Mouse (Mus musculus): Measurements from ENCODE around the gene Fam214b. TPM values are rescaled to one million over a fixed set of nuclear protein-coding genes. Genes with fewer than 3 reads are reported as not detected.

The Fam214b gene
- 13.1 and 14.3 TPM in 2 replicates for polyA plus RNA-seq (2016; fragmentation: Nextera tagmentation; extraction: Ambion mirVana)

GRCm38 (mm10) chr4:43045659-43046302 lies at the start of gene Fam214b:
Gene Fam214b, minus strand, starts transcription at chr4:43046220.
- Histone ChIP-seq H3K9me3 (no peaks in the 10 kb centered on the region), H3K4me1 (peaks cover 42% of the 10 kb centered on the region), H3K27ac (replicated peaks) (peak within 1 kb of the TSS; percentile 86), H3K27me3 (replicated peaks; ENCODE audit: low read depth, poor library complexity, severe bottlenecking) (no peaks in the 10 kb centered on the region), H3K4me3 (peak within 1 kb of the TSS; percentile 68), H3K36me3 (replicated peaks) (no peaks in the 10 kb centered on the region)
- peak; percentile 99 for DNase-seq (ENCODE audit: low spot score)
- under 1% methylated on average over 33 of the region's 33 CpGs for WGBS

- no peaks in the 10 kb centered on the region for H3K36me3 ChIP-seq (replicated peaks)
- no peaks in the 10 kb centered on the region for H3K27me3 ChIP-seq (replicated peaks; ENCODE audit: low read depth, poor library complexity, severe bottlenecking)
- peaks cover 7% of the 10 kb centered on the region; the same call in 1 of the 2 replicates for H3K4me1 ChIP-seq
- no peak overlapping the region for H3K4me3 ChIP-seq
- H3K9me3 ChIP-seq = no peaks in the 10 kb centered on the region
- no peak for DNase-seq (ENCODE audit: low spot score)
- no peak overlapping the region for H3K27ac ChIP-seq (replicated peaks)
- 91% methylated on average over 4 of the region's 4 CpGs for WGBS
These were observed 45.2 kb upstream of the Fam214b start for GRCm38 (mm10) chr4:43091183-43091582.

- Histone ChIP-seq H3K27me3 (replicated peaks; ENCODE audit: low read depth, poor library complexity, severe bottlenecking) (no peaks in the 10 kb centered on the region), H3K27ac (replicated peaks) (no peak overlapping the region), H3K4me1 (peaks cover 7% of the 10 kb centered on the region; the same call in 1 of the 2 replicates), H3K9me3 (no peaks in the 10 kb centered on the region), H3K36me3 (replicated peaks) (no peaks in the 10 kb centered on the region), H3K4me3 (no peak overlapping the region)
- 91% methylated on average over 2 of the region's 2 CpGs for WGBS
- DNase-seq (ENCODE audit: low spot score) = no peak
These were observed 43.9 kb upstream of the Fam214b start for GRCm38 (mm10) chr4:43089950-43090349.

- no peak overlapping the region for H3K27ac ChIP-seq (replicated peaks)
- WGBS = 78% methylated on average over 2 of the region's 2 CpGs
- no peak overlapping the region for H3K4me3 ChIP-seq
- no peak for DNase-seq (ENCODE audit: low spot score)
- H3K36me3 ChIP-seq (replicated peaks) = no peaks in the 10 kb centered on the region
- no peaks in the 10 kb centered on the region for H3K27me3 ChIP-seq (replicated peaks; ENCODE audit: low read depth, poor library complexity, severe bottlenecking)
- H3K4me1 ChIP-seq = peaks cover 7% of the 10 kb centered on the region; the same call in 1 of the 2 replicates
- no peaks in the 10 kb centered on the region for H3K9me3 ChIP-seq
These were observed 36.4 kb upstream of the Fam214b start for GRCm38 (mm10) chr4:43082458-43082857.

- no peaks in the 10 kb centered on the region for H3K9me3 ChIP-seq
- H3K4me1 ChIP-seq = no peaks in the 10 kb centered on the region
- no peaks in the 10 kb centered on the region for H3K36me3 ChIP-seq (replicated peaks)
- no peak overlapping the region for H3K4me3 ChIP-seq
- H3K27me3 ChIP-seq (replicated peaks; ENCODE audit: low read depth, poor library complexity, severe bottlenecking) = no peaks in the 10 kb centered on the region
- no peak overlapping the region for H3K27ac ChIP-seq (replicated peaks)
- 73% methylated on average over 7 of the region's 7 CpGs for WGBS
- DNase-seq (ENCODE audit: low spot score) = no peak
These were observed 32.2 kb upstream of the Fam214b start for GRCm38 (mm10) chr4:43078071-43078718.

DNA sequence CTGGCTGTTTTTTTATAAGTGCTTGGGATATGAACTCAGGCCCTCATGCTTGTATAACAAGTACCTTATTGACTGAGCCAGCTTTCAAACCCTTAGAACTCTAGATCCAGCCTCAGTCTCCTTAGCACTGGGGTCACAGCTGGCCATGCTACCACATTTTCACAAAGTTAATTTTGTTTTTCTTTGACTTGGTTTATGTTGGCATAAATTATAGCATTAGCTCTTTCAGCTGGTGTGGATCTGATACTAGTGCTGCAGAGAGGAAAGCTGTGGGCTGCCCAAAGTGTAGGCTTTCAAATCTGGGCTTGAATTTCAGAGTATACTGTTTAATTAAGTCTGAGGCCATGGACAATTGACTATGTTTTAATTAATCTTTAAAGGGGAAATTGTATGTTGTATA lies 28.9 kb upstream of the Fam214b start:
- H3K4me3 ChIP-seq = no peak overlapping the region
- no peaks in the 10 kb centered on the region for H3K4me1 ChIP-seq
- H3K9me3 ChIP-seq = no peaks in the 10 kb centered on the region
- no peaks in the 10 kb centered on the region for H3K36me3 ChIP-seq (replicated peaks)
- H3K27ac ChIP-seq (replicated peaks) = no peak overlapping the region
- no peak for DNase-seq (ENCODE audit: low spot score)
- H3K27me3 ChIP-seq (replicated peaks; ENCODE audit: low read depth, poor library complexity, severe bottlenecking) = no peaks in the 10 kb centered on the region

DNA sequence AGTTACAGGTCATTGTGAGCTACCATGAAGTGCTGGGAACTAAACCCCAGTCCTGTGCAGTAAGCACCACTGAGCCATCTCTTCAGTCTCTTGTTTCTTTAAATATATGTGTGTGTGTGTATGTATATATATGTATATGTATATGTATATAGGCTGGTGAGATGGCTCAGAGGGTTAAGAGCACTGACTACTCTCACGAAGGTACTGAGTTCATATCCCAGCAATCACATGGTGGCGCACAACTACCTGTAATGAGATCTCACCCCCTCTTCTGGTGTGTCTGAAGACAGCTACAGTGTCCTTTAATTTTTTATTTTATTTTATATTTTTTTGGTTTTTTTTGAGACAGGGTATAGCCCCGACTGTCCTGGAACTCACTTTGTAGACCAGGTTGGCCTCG lies 19.5 kb upstream of the Fam214b start:
- no peak for DNase-seq (ENCODE audit: low spot score)
- Histone ChIP-seq H3K36me3 (replicated peaks) (no peaks in the 10 kb centered on the region), H3K9me3 (no peaks in the 10 kb centered on the region), H3K27ac (replicated peaks) (no peak overlapping the region), H3K4me3 (no peak overlapping the region), H3K4me1 (no peaks in the 10 kb centered on the region), H3K27me3 (replicated peaks; ENCODE audit: low read depth, poor library complexity, severe bottlenecking) (peaks cover 14% of the 10 kb centered on the region)
- WGBS = 86% methylated on average over 4 of the region's 4 CpGs

DNA sequence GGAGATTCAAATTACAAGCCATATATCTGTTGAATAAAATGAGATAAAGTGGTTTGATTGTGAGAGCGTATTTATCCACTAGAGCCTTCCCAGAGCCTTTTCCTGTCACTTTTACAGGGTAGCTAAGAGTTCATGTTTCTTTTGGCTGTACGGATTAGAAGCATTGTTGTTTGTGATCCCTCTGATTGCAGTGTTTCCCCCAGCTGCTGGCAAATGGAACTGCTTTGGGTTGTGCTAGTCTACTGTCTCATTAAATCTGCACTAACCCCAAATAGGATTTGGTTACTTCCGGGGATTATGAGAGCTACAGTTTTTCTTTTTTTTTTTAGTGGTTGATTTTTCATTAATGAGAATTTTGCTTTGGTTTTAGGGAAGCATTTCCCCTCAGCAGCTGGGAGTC lies 14.3 kb upstream of the Fam214b start:
- no peaks in the 10 kb centered on the region for H3K36me3 ChIP-seq (replicated peaks)
- peaks cover 12% of the 10 kb centered on the region for H3K4me1 ChIP-seq
- no peak for DNase-seq (ENCODE audit: low spot score)
- WGBS = 63% methylated on average over 3 of the region's 3 CpGs
- H3K27me3 ChIP-seq (replicated peaks; ENCODE audit: low read depth, poor library complexity, severe bottlenecking) = peaks cover 44% of the 10 kb centered on the region
- H3K9me3 ChIP-seq = no peaks in the 10 kb centered on the region
- H3K27ac ChIP-seq (replicated peaks) = no peak overlapping the region
- H3K4me3 ChIP-seq = no peak overlapping the region

GRCm38 (mm10) chr4:43059697-43060096 lies 13.7 kb upstream of the Fam214b start:
- Histone ChIP-seq H3K27ac (replicated peaks) (no peak overlapping the region), H3K27me3 (replicated peaks; ENCODE audit: low read depth, poor library complexity, severe bottlenecking) (peaks cover 44% of the 10 kb centered on the region), H3K4me3 (peak overlapping the region; percentile 72), H3K9me3 (no peaks in the 10 kb centered on the region), H3K4me1 (peaks cover 12% of the 10 kb centered on the region), H3K36me3 (replicated peaks) (no peaks in the 10 kb centered on the region)
- DNase-seq (ENCODE audit: low spot score) = no peak
- WGBS = 45% methylated on average over 3 of the region's 3 CpGs

DNA sequence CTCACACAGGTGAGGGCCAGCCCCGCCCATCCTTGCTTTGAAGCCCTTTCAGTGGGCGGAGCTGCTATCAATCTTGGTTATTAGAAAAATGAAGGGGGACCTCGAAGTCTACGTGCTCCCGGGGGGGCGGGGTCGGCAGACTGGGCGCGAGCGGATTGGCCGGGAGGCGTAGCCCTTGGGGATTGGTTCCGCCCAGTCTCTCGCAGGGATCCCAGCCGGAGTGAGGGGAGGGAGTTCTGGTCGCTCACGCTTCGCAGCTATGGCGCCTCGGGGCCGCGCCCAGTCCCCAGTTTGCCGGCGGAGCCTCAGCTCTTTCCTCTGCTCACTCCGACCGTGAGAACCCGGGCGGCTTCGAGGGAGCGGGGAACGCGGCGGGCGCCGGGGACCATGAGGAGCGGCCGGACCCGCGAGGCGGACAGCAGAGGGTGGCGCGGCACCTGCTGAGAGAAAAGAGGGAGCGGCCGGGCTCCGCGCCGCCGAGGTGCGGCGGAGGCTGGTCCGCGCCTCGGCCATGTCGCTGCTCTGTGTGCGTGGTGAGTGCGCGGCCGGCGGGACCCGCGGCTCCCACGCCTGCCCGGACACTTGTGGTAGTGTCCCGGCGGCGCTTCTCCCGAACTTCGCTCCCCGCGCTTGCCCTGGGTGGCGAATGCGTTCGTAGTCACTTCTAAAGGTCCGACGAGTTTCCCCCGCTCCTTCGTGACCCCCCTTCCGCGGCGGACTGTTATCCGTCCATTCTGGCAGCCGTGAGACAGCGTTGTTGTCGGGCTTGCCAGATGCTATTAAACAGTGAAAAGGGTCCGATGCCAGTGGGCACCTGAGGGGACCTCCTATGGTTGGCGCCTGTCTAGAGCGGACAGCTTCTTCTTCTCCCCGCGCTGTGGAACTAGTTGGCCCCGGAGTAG lies 13.0 kb upstream of the Fam214b start, which contains the start of gene Unc13b:
Gene Unc13b (plus strand): TSS at position 201 of the 902 bp plus-strand sequence.
- WGBS = under 1% methylated on average over 90 of the region's 90 CpGs
- Histone ChIP-seq H3K9me3 (no peaks in the 10 kb centered on the region), H3K27ac (replicated peaks) (peak within 1 kb of the TSS; percentile 85), H3K4me1 (peaks cover 12% of the 10 kb centered on the region), H3K4me3 (peak within 1 kb of the TSS; percentile 72), H3K36me3 (replicated peaks) (no peaks in the 10 kb centered on the region), H3K27me3 (replicated peaks; ENCODE audit: low read depth, poor library complexity, severe bottlenecking) (peaks cover 44% of the 10 kb centered on the region)
- DNase-seq (ENCODE audit: low spot score) = peak; percentile 94

DNA sequence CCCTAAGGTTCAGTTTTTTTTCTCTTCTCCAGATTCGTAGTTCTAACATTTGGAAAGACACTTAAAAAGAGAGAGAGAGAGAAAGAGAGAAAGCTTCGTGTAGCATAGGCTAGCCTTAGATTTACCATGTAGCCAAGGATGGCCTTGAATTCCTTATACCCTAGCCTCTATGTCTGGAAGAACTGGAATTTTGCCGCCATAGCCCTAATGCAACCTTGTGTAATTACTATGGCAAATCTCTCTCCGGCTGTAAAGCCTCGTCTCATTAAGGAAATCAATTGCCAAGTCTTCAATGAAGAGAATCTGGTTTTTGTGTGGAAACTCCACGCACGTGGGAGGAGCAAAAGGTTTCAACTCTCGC lies 12.4 kb upstream of the Fam214b start:
- Histone ChIP-seq H3K36me3 (replicated peaks) (no peaks in the 10 kb centered on the region), H3K9me3 (no peaks in the 10 kb centered on the region), H3K27me3 (replicated peaks; ENCODE audit: low read depth, poor library complexity, severe bottlenecking) (peaks cover 44% of the 10 kb centered on the region), H3K4me1 (peaks cover 12% of the 10 kb centered on the region), H3K4me3 (peak overlapping the region; percentile 72), H3K27ac (replicated peaks) (no peak overlapping the region)
- 25% methylated on average over 8 of the region's 8 CpGs for WGBS
- no peak for DNase-seq (ENCODE audit: low spot score)

GRCm38 (mm10) chr4:43057654-43058053 lies 11.6 kb upstream of the Fam214b start:
- no peak for DNase-seq (ENCODE audit: low spot score)
- WGBS = 91% methylated on average over 5 of the region's 5 CpGs
- Histone ChIP-seq H3K27ac (replicated peaks) (no peak overlapping the region), H3K9me3 (no peaks in the 10 kb centered on the region), H3K36me3 (replicated peaks) (no peaks in the 10 kb centered on the region), H3K4me3 (no peak overlapping the region), H3K27me3 (replicated peaks; ENCODE audit: low read depth, poor library complexity, severe bottlenecking) (peaks cover 44% of the 10 kb centered on the region), H3K4me1 (peaks cover 12% of the 10 kb centered on the region)

All from embryonic facial prominence, embryonic 10.5 days (tissue).